In the genomic region with DNA sequence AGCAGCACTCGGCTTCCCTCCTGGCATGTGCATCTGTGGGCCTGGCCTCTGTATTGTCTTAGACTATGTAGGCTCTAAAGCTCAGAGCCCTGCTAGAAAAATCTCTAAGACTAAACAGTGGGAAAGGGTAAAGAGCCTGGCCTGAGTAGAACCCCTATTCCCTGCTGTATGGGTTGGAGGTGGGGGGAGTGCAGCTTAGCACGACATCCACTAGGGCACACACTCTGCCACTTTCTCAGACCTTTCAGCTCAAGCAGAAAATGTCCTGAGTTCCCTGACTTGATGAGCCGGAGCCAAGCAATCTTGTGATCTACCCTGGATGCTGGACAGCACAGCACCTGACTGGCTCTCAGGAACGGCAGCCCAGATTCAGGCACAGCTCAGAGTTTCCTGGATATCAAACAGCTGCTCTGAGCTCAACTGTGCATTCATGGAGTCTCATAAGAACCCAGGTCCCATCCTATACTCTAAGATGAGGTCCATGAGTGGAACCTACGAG, we compare ENCODE assay signal across 18 mouse cellular contexts. TPM values are rescaled to one million over a fixed set of nuclear protein-coding genes. Genes with fewer than 3 reads are reported as not detected.
DNase-seq lines count a peak whose midpoint lies in the region; ATAC-seq and TF ChIP-seq lines count a peak whose summit lies in the region.
"Had no signal": no experiment of that assay in that cellular context is flagged by ENCODE, and none has a peak within 500 bp of the region (broad histone marks: within the 10 kb centered on the region; RNA-seq: fewer than 3 reads in every experiment).

No protein-coding gene starts in this region.

- H3K9me3 ChIP-seq in hindbrain, embryonic 10.5 days: no peaks in the 10 kb centered on the region
- no peaks in the 10 kb centered on the region for H3K9me3 ChIP-seq in hindbrain, embryonic 16.5 days (ENCODE audit: control insufficient read depth, low read length)
- H3K9me3 ChIP-seq: embryonic facial prominence, embryonic 13.5 days; forebrain, embryonic 15.5 days; hindbrain, embryonic 15.5 days; limb, embryonic 15.5 days; liver, embryonic 15.5 days; midbrain, embryonic 10.5 days had no signal

- H3K27me3 ChIP-seq in hindbrain, embryonic 10.5 days (ENCODE audit: insufficient read depth, poor library complexity, severe bottlenecking): no peaks in the 10 kb centered on the region
- no peaks in the 10 kb centered on the region for H3K27me3 ChIP-seq in hindbrain, embryonic 16.5 days (replicated peaks; ENCODE audit: control insufficient read depth, insufficient read depth, low read length)
- H3K27me3 ChIP-seq: embryonic facial prominence, embryonic 13.5 days; forebrain, embryonic 15.5 days; hindbrain, embryonic 15.5 days; limb, embryonic 15.5 days; liver, embryonic 15.5 days had no signal

- H3K27ac ChIP-seq in hindbrain, embryonic 10.5 days: 0 out of 2 replicates have a peak overlapping the region, but pooled peaks have one; percentile 5
- no peak overlapping the region for H3K27ac ChIP-seq in hindbrain, embryonic 16.5 days (ENCODE audit: low read depth, low read length)
- H3K27ac ChIP-seq in layer of hippocampus, adult 2 months: no peak overlapping the region
- H3K27ac ChIP-seq: embryonic facial prominence, embryonic 13.5 days; forebrain, embryonic 15.5 days; hindbrain, embryonic 15.5 days; limb, embryonic 15.5 days; liver, embryonic 15.5 days; macrophage had no signal

- TF ChIP-seq CTCF in layer of hippocampus, adult 2 months (conservative IDR thresholded peaks at IDR 0.05): peak; percentile 10; the same call in 1 of the 2 replicates

- H3K4me2 ChIP-seq in hindbrain, embryonic 16.5 days (ENCODE audit: low read length): no peak overlapping the region
- H3K4me2 ChIP-seq: embryonic facial prominence, embryonic 13.5 days; forebrain, embryonic 15.5 days; heart, embryonic 11.5 days; hindbrain, embryonic 15.5 days; limb, embryonic 15.5 days; liver, embryonic 15.5 days had no signal

- WGBS in hindbrain, embryonic 10.5 days: 81% methylated on average over 5 of the region's 5 CpGs
- WGBS in hindbrain, embryonic 16.5 days: 75% methylated on average over 5 of the region's 5 CpGs

- no peak for DNase-seq in hindbrain, embryonic 10.5 days (ENCODE audit: low spot score)
- no peak for DNase-seq in layer of hippocampus, adult 2 months (ENCODE audit: low spot score in 2 of 2)
- DNase-seq in layer of hippocampus, adult 11-12 months (ENCODE audit: low spot score): no peak
- DNase-seq in kidney, postnatal 10 days: peak; percentile 49
- no peak for DNase-seq in ovary, postnatal 36 days (ENCODE audit: low spot score)
- DNase-seq: adrenal gland, postnatal 14 days; layer of hippocampus, postnatal 36 days; thymus, postnatal 25 days had no signal

- no peak overlapping the region for H3K9ac ChIP-seq in hindbrain, embryonic 16.5 days (ENCODE audit: low read depth, low read length)
- H3K9ac ChIP-seq: embryonic facial prominence, embryonic 13.5 days; forebrain, embryonic 15.5 days; hindbrain, embryonic 15.5 days; limb, embryonic 15.5 days; liver, embryonic 15.5 days had no signal

- ATAC-seq in hindbrain, embryonic 16.5 days: no peak
- no peak for ATAC-seq in activated CD4-positive, CD25-positive, alpha-beta regulatory T cell, adult 4 months
- ATAC-seq: forebrain, embryonic 15.5 days had no signal

- H3K4me3 ChIP-seq in hindbrain, embryonic 10.5 days: no peak overlapping the region
- H3K4me3 ChIP-seq in hindbrain, embryonic 16.5 days (ENCODE audit: low read length): no peak overlapping the region
- no peak overlapping the region for H3K4me3 ChIP-seq in layer of hippocampus, adult 2 months
- H3K4me3 ChIP-seq: embryonic facial prominence, embryonic 13.5 days; forebrain, embryonic 15.5 days; hindbrain, embryonic 15.5 days; limb, embryonic 15.5 days; liver, embryonic 15.5 days; midbrain, embryonic 10.5 days had no signal

- peaks cover 18% of the 10 kb centered on the region for H3K4me1 ChIP-seq in hindbrain, embryonic 10.5 days (replicated peaks)
- H3K4me1 ChIP-seq in hindbrain, embryonic 16.5 days (ENCODE audit: control insufficient read depth, insufficient read depth, low read depth, low read length): no peaks in the 10 kb centered on the region
- H3K4me1 ChIP-seq: forebrain, embryonic 15.5 days; hindbrain, embryonic 15.5 days; liver, embryonic 15.5 days had no signal

- peaks cover 7% of the 10 kb centered on the region; the same call in 1 of the 2 replicates for H3K36me3 ChIP-seq in hindbrain, embryonic 10.5 days
- H3K36me3 ChIP-seq in hindbrain, embryonic 16.5 days (ENCODE audit: control insufficient read depth, insufficient read depth, low read length): peaks cover 13% of the 10 kb centered on the region
- H3K36me3 ChIP-seq: embryonic facial prominence, embryonic 13.5 days; limb, embryonic 15.5 days; liver, embryonic 15.5 days had no signal

RNA-seq across cellular contexts. Expression of gene Garnl3, which starts 24.9 kb away (rescaled TPM):
- polyA plus RNA-seq in hindbrain, embryonic 10.5 days (2016; fragmentation: Nextera tagmentation; extraction: Ambion mirVana): 9.6 and 14.5 TPM in 2 replicates
- polyA plus RNA-seq in hindbrain, embryonic 16.5 days (2015; fragmentation: Nextera tagmentation; extraction: Ambion mirVana): 65.9 and 68.7 TPM in 2 replicates
- 10 to 100 TPM; 31.7 to 35.2 TPM for total RNA-seq in layer of hippocampus, adult 2 months (2021)
- under 1 TPM in 1 of 2 experiments, not detected in 1; 0.22 TPM for polyA plus RNA-seq in activated CD4-positive, CD25-positive, alpha-beta regulatory T cell, adult 4 months (2017; shearing (Covaris generic))

RNA-seq across cellular contexts. Expression of gene Angptl2, which starts 59.5 kb away (rescaled TPM):
- 26.0 and 26.7 TPM in 2 replicates for polyA plus RNA-seq in hindbrain, embryonic 10.5 days (2016; fragmentation: Nextera tagmentation; extraction: Ambion mirVana)
- polyA plus RNA-seq in hindbrain, embryonic 16.5 days (2015; fragmentation: Nextera tagmentation; extraction: Ambion mirVana): 13.4 and 20.5 TPM in 2 replicates
- 1 to 10 TPM in 1 of 2 experiments, under 1 TPM in 1; 0.81 to 2.2 TPM for total RNA-seq in layer of hippocampus, adult 2 months (2021)
- 10 to 100 TPM in 1 of 2 experiments, 1 to 10 TPM in 1; 7.8 to 11.3 TPM for polyA plus RNA-seq in activated CD4-positive, CD25-positive, alpha-beta regulatory T cell, adult 4 months (2017; shearing (Covaris generic))
